Mouse (Mus musculus): Measurements from ENCODE around the gene Adh1.

The Adh1 gene

DNA sequence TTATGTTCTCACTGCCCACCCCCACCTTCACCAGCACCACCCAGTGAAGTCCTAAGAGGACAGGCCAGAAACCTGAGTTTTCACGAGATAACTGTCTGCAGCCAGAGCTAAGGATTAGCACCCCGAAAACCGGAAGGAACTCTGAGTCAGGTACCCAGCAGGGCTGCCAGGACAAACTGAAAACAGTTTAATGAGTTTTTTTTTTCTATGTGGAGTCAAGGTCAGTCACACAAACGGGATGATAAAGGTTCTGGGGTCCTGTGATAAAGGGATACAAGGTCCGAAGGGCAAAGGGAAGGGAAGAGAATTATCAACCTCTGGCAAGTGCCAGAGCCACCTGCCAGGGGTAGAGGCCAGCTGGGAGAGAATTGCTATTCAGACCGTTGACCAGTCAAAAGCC lies 19.4 kb upstream of the Adh1 start:
- no peak for DNase-seq (ENCODE audit: low spot score)

DNA sequence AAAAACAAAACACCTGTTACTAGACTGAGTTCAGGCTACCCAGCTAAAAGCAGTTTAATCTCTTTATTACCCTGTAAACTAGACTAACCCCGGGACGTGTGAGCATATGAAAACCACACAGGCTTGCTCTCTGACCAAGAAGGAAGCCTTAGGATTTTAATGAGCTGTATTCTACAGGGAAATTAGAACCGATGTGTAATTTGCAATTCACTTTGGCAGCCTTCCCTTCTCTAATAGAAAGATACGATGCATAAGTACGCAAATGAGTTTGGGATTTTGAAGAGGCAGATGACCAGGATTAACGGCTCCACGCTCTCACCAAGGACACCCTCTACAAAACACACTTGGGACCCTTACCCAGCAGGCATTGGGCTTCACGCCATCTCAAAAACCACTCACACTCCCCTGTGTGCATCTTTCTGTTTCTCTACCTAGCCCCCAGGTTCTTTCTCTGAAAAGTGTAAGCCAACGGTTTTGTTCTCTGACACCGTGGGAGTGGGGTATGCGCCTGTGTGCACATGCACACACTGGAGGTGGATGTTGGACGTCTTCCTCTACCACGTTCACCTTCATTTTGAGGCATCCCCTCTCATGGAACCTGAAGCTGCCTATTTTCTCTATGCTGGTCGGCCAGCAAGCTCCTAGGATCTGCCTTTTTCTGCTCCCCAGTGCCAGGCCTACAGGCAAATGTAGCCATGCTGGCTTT lies 18.6 kb upstream of the Adh1 start:
- no peak for DNase-seq (ENCODE audit: low spot score)

DNA sequence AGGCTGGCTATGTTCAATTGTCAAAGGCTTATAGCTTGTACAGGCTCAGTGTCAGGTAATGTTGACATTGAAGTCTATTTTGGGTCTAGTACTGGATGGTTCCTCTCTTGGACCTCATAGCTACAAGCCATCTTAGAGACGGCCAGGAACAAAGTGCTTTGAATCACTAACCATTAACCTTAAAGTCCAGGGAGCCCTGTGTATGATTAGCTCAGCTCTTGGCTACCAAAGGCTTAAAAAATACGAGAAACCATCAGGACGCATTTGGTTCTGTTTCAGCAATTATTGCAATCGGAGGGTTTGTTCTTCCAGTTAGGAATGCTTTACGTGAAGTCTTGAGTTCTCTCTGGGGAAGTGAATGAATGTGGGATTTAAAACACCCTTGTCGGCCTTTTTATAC lies 17.9 kb upstream of the Adh1 start:
- DNase-seq (ENCODE audit: low spot score) = no peak

DNA sequence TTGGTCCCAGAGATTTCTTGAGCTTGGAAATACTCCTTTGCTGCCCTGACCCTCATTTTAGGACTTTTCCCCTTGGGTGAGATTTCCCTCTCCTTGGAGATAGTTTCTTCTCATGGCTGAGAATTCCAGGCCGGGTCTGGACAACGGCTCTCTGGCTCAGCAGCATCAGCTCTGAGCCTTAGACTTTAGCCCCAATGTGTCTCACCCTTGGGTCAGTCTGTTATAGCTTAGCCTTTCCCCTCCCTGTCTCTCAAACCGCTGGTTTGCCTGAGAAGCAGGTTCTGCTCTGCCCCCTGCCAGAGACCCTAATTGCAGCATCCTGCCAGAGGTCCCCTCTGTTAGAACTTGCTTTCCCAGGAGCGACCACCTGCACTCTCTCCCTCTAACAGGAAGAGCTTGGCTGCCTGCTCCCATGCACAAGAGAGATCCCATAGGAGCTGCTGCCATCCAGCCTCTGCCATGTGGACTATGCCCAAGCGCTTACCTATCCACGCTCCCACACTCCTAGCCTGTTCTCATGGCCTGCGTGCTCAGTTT lies 16.4 kb upstream of the Adh1 start:
- DNase-seq (ENCODE audit: low spot score) = no peak

DNA sequence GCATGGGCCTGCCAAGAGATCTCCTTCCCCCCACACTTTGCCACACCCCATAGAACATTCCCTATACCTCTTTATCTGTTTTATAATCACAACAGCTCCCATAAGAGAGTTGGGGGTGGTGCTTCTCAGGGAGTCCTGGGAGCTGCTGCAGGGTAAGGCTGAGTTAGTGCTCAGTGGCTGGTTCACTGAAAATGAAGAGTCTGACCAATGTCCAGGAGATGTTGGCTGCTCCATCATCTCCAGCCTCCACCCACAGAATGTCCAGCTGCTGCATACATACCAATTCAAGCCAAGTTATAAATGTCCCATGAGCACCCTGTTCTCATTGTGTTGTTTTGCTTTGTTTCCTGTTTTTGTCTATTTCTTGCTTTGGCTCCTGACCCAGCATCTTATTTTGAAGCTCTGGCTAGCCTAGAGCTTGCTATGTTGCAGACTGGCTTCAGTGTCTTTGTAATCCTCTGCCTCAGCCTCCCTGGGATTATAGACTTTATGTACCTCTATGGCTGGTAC lies 14.2 kb upstream of the Adh1 start:
- DNase-seq (ENCODE audit: low spot score) = no peak

- no peak for DNase-seq (ENCODE audit: low spot score)
Measured at GRCm38 (mm10) chr3:138247241-138247640, 13.6 kb upstream of the Adh1 start.

- no peak for DNase-seq (ENCODE audit: low spot score)
Measured at GRCm38 (mm10) chr3:138248011-138248410, 12.8 kb upstream of the Adh1 start.

- DNase-seq (ENCODE audit: low spot score) = no peak
Measured at GRCm38 (mm10) chr3:138248746-138249145, 12.0 kb upstream of the Adh1 start.

- no peak for DNase-seq (ENCODE audit: low spot score)
Measured at GRCm38 (mm10) chr3:138251156-138251555, 9.6 kb upstream of the Adh1 start.

GRCm38 (mm10) chr3:138254205-138254604 lies 6.6 kb upstream of the Adh1 start:
- no peak for DNase-seq (ENCODE audit: low spot score)

GRCm38 (mm10) chr3:138255366-138255765 lies 5.4 kb upstream of the Adh1 start:
- no peak for DNase-seq (ENCODE audit: low spot score)

GRCm38 (mm10) chr3:138255780-138256550 lies 4.8 kb upstream of the Adh1 start:
- DNase-seq (ENCODE audit: low spot score) = no peak

DNA sequence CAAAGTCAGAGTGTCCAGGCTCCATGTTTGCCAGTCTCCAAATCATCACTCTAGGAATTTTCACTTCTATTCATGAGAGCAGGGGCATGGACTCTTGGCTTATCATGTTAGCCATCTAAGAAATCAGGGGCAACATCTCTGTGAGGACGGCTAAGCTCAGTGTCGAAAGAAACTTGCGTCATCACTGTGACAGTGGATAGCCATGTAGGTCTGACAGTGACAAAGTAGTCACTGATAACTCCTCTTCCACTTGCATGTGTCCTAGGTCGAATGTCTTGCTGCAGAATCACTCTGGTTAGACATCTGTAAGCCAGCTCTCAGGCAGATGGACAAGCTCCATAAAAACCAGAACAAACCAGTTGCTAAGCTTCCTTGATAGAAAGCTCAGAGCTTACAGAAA lies 1.8 kb downstream of the Adh1 start:
- no peak for DNase-seq (ENCODE audit: low spot score)

GRCm38 (mm10) chr3:138263154-138263930 lies 2.6 kb downstream of the Adh1 start:
- DNase-seq (ENCODE audit: low spot score) = no peak

DNA sequence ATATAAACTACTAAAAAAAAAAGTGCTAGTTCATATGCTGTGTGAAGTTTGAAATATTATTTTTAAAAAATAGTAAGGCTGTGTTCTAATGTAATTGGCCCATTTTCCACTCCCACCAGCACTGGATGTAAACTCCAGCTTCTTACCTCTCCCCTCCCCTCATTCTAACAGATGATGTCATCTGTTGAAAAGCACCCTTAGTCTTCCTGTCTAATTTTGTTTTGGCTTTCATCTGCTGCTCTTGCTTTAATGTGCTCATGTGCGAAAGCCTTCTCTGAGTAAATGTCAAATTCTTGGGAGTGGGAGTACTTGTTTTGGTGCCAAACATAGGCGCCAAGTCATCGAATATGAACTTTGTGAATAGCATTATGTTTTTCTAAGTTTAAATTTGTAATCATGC lies 3.9 kb downstream of the Adh1 start:
- no peak for DNase-seq (ENCODE audit: low spot score)

GRCm38 (mm10) chr3:138270507-138270906 lies 9.7 kb downstream of the Adh1 start:
- DNase-seq (ENCODE audit: low spot score) = no peak

GRCm38 (mm10) chr3:138271297-138271696 lies 10.5 kb downstream of the Adh1 start:
- no peak for DNase-seq (ENCODE audit: low spot score)

- no peak for DNase-seq (ENCODE audit: low spot score)
Measured at GRCm38 (mm10) chr3:138273080-138273479, 12.3 kb downstream of the Adh1 start.

DNA sequence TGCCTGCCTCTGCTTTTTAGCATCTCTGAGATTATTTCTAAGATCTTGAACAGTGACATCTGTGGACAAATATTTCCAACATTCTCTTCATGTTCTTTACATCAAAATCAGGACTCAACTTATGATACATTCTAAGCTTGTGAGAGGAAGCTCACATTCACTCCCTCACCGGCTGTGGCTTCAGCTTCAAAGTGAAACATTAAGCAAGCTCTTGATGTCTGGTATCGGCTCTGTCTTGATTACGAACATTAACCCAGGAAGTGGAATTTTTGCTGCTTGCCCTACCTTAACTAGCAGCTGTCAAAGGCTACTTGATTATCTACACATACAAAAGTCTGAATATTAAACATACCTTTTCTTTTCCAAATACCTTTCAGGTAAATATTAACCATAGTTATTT lies 14.3 kb downstream of the Adh1 start:
- DNase-seq (ENCODE audit: low spot score) = no peak

- no peak for DNase-seq (ENCODE audit: low spot score)
Measured at GRCm38 (mm10) chr3:138282556-138282955, 21.8 kb downstream of the Adh1 start.

DNA sequence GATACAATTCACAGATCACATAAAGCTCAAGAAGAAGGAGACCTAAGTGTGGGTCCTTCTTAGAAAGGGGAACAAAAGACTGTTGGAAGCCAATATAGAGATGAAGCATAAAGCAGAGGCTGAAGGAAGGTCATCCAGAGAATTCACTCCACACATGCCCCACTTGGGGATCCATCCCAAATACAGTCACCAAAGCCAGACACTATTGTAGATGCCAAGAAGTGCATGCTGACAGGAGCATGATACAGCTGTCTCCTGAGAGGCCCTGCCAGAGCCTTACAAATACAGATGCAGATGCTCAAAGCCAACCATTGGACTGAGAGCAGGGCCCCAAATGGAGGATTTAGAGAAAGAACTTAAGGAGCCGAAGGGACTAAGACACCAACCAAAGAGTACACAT lies 23.0 kb downstream of the Adh1 start:
- DNase-seq (ENCODE audit: low spot score) = no peak

DNA sequence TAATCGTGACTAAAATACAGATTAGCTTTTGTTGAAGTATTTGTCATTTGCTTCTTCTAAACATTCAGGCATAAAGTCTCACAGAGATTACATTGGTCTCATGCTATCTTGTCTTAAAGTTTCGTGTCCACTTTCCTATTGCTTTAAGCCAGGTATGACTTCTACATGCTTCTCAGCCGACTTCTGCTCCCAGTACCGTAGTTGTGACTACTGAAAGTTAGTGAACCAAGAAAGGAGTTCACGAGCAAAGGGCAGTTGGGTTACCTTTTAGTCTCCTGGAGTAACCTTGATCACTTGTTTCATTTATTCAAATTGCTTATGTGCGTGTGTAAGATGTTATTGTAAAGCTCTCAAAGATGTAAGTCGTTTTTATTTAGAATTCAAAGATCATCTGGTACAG lies 25.2 kb downstream of the Adh1 start:
- no peak for DNase-seq (ENCODE audit: low spot score)

All from spleen, adult 12 weeks (tissue).